Mouse (Mus musculus) left cerebral cortex, postnatal 10 days (tissue): ENCODE measurements at regions not wholly inside any gene's neighbourhood (a gene's known extent, or its start where the extent isn't known, plus 50 kb on each side); places are given as distances from the start of the nearest gene placed in this dataset.

ENCODE experiments used
- DNase-seq, 2 experiments: peaks; one replicate each; pipeline ENCODE4 v3.0.0; 2021 to 2022; ENCODE audit warnings: low spot score in 2 of 2, mixed read lengths in 1 of 2; ENCODE audit errors: extremely low spot score in 1 of 2
- intact Hi-C: fragments of 180-260 bp; cut with DNase I; formaldehyde crosslinking; loops from one replicate; pipeline ENCODE4 v1.15.1; 2025

DNA sequence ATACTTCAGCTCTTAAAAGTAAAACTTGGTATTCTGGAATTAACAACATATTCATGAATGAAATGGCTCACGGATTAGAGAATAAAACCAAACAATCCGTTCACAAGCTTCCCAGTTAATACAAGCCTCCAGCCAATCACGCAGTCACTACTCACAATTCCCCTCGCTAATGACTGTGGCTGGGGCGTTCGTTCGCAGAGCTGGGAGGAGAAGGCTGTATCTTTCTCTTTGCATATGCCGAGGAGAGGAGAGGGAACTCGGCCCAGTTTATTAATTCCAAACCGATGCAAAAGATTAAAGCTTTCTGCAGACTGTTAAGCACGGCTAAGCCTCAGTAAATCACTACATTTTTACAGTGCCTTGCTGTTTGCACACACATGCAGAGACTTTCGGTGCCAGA lies 231.5 kb downstream of the Tmem182 start:
- intact Hi-C loops, result loop anchor here (10.0 kb wide), 2 partner anchors 152 to 1658 kb away; partner anchors contain the start of gene Pou3f3
- no peak for DNase-seq

DNA sequence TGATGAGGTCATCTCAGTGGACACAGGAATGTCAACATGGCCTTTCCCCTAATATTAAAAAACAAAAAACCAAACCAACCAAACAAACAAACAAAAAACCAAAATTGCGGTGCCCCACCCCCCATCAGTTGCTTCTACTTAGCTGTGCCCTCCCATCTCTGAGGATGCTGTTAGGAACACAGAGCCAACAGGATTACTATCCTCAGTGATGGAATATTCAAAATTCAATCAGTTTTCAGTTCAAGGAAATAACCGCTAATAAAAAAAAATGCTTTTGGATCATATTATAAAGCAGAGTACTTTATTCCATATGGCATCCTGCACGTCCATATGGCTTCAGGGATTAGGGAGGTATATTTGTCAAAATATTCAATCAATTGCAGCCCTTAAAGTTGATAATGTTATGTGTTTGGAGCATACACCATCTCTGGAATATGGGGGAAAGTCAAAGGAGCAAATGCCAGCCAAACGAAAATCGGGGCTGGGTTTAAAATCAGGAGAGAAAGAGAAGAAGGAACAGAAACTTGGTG lies 249.1 kb downstream of the Tmem182 start:
- intact Hi-C loops, result no loop called here
- no peak for DNase-seq

DNA sequence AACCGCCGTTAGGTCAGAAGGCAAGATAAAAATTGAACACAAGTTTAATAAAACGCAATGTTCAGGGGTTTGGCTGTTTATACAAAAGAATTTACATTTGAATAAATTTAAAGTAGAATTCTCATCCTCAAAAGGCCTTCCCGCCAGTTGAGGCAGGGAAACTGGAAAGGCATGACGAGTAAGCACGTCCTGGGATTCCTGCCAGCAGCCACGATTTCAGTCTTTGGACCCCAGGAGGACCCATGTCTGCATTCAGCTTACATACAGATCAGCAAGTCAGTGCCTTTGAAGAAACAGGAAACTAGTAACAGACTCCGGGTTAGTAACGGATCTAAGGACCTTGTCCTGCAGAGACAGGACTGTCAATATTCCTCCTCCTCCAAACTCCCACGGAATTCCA lies 250.4 kb downstream of the Tmem182 start:
- no peak for DNase-seq
- intact Hi-C loops, result no loop called here

DNA sequence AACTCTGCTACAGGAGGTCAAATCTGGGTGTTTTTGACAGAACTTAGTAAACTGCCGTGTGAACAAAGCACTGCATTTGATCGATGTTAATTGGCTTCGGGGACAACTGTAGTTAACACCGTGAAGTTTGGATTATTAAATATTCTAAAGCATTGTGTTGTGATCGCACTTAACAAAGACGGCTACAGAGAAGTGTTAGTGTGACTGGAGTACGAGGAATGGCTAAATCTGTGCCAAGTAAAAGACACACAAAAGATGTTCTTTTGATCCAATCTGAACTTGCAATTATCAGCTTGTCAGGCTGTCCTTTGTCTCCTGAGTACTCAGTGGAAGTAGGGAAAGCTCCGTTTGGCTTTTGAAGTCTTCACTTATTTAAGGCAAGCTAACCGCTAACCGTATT lies 259.7 kb downstream of the Tmem182 start:
- intact Hi-C loops, result no loop called here
- DNase-seq, result no peak

DNA sequence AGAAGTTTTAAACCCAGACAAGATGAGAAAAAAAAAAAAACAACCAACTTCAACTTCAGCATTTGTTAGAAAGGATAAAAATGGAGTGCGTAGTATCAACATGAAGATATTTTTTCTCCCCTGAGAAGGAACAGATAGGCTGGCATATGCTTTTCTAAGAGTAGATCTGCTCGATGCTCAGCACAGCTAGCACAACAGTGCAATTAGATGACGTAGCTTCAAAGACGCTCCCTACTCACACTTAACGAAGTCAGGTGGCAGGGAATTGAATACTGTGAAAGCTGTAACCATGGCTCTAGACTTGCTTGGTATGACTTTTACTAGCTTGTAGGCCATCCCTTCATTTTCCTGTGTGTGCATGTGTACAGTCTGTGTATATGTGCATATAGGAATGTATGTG lies 299.5 kb downstream of the Tmem182 start:
- DNase-seq, result peak in 1 of 2 experiments; percentile 20
- intact Hi-C loops, result no loop called here

DNA sequence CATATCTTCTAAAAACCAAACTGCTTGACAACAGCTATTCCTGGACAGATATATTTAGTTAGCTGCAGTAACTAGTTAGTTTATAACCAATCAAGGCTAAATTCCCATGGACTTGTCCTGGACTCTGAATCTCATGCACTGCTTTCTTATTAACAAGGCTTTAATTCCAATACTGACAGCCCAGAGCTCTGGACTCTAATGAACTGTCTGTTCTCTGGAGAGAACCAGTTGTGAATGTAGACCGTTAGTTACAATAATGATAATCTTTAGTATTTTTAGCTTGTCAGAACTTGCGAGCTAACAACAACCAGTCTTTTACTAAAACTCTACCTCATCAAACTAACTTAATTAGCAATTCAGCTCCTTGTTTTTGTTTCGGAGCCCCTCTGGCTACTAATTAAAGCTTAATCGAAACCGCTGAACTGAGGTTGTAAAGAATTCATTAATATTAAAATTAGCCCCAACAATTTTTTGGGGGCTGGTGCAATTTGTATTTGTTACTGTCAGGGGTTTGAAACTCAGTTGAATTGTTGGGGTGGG lies 316.3 kb downstream of the Tmem182 start:
- no peak for DNase-seq
- intact Hi-C loops, result no loop called here

DNA sequence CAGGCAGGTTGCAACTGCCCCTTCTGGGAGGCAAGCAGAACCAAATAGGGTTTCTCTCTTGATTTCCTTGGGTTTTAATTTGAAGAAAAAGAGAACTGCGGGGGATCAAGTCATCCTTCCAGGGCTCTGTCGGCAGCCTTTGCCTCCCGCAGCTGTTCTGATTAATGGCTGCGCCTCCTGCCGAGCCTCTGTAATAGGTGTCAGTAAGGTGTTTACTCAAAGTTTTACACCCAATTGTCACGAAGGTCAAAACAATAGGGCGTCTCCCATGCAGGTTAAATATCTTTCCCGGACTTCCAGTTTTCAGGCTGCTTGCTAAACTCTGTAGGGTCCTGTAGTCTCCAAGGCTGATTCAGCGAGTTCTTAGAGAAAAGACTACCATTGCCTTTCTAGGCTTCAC lies 326.0 kb downstream of the Tmem182 start:
- intact Hi-C loops, result no loop called here

DNA sequence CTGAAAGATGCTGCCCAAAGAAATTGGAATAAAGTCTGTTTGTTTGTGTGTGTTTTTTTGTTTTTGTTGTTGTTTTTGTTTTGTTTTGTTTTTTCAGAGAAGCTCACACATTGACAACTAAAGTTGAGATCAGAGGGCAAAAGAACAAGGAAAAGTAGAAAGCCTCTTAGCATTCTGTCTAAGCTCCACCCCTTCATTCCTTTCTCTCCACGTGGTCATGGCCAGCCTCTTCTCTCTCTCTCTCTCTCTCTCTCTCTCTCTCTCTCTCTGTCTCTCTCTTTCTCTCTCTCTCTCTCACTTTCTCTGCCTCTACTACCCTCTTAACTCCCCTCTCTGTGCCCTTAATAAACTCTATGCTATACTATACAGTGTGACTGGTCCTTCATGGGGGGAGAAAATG lies 327.7 kb downstream of the Tmem182 start:
- intact Hi-C loops, result no loop called here
- no peak for DNase-seq

More for the DNA sequence above, 326.0 kb downstream of the Tmem182 start:
- DNase-seq, result no peak

DNA sequence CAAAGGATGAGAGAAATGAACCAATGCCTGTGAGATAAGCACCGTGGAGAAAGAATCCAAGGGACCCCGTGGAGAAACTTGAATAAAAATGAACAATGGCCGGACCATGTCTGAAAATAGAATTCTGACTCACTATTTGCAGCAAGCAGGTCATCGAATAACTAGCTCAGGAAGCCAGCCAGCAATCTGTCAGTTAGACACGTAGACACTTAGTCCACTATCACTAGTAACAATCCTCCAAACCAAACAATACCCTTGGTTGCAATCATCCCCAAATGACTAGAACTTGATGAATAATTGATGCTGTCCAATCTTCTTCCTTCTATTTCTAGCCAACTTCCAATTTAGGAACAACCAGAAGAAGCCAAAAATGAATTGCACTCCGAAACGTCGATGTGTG lies 328.5 kb downstream of the Tmem182 start:
- DNase-seq, result no peak
- intact Hi-C loops, result no loop called here

DNA sequence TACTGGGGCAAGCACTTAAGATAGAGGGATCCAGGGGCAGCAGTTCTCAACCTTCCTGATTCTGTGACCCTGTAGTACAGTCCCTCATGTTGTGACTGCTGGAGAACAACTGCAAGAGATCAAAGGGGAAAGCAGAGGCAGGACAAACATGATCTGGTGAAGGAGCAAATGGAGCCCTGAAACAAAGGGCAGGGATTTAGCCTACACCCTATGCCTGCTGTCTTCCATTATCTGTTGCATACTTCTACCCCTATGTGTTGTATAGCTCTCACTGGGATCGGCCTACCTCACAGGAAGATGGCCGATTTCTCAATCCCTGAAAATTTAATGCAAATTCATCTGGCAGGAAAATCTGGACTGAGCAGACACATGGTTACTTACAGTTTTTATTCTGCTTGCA lies 334.3 kb downstream of the Tmem182 start:
- no peak for DNase-seq
- intact Hi-C loops, result loop anchor here (10.0 kb wide), 1 partner anchor 135 kb away; no protein-coding TSS in a partner anchor

DNA sequence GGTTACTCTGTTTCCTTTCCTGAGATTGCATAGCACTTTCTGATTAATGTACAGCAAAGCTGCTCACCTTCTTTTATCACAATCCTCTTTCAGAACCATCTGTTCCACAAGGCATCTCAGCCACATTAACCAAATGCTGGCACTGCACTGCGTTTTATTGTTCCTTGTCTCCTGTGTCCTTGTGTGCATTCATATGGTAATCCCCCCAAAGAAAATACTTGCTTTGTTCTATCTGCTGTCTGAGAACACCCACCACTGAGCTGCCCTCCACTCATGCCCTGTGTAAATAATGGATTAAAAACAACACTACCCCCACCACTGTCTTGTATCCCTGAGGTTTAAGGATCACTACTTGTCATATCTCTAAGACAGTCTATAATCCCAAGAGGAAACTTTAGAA lies 335.1 kb downstream of the Tmem182 start:
- intact Hi-C loops, result loop anchor here (10.0 kb wide), 1 partner anchor 136 kb away; no protein-coding TSS in a partner anchor
- no peak for DNase-seq

DNA sequence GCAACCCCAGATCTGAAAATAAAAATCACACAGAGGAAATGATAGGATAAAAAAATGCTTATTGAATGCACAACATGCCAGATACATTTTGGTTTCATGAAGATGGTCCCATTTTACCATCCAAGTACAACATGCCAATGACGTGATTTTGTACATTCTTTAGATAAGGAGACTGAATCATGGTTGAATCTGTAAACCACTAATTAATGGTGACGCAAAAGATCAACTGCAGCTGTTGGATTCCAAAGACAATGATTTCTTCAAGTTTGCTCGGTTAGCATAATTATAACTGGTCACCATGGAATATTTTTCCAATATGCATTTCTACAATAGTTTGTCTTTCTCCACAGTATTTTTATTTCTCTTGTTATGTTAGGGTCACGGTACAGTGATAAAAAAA lies 336.6 kb downstream of the Tmem182 start:
- DNase-seq, result no peak
- intact Hi-C loops, result loop anchor here (10.0 kb wide), 1 partner anchor 137 kb away; no protein-coding TSS in a partner anchor

DNA sequence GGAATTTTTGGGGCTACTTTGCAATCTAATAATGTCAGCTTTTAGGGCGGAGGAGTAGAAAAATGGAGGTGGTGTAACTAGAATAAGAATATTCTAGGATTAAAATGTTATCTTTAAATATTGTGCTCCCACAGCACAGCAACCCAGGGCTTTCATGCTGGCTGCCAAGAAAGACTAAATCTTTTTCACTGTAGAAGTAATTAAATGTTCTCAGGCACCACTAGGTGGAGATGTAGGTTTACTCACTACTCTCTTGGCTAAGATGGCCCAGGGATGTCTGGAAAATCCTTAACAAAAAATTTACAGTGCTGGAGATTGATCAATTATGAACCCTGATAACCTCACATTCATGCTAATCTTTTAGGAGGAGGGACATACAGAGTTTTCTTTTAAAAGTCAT lies 347.1 kb downstream of the Tmem182 start:
- intact Hi-C loops, result loop anchor here (5.0 to 10.0 kb wide), 6 partner anchors 522 to 1630 kb away; partner anchors contain the start of gene Pou3f3
- DNase-seq, result peak in 1 of 2 experiments; percentile 71

DNA sequence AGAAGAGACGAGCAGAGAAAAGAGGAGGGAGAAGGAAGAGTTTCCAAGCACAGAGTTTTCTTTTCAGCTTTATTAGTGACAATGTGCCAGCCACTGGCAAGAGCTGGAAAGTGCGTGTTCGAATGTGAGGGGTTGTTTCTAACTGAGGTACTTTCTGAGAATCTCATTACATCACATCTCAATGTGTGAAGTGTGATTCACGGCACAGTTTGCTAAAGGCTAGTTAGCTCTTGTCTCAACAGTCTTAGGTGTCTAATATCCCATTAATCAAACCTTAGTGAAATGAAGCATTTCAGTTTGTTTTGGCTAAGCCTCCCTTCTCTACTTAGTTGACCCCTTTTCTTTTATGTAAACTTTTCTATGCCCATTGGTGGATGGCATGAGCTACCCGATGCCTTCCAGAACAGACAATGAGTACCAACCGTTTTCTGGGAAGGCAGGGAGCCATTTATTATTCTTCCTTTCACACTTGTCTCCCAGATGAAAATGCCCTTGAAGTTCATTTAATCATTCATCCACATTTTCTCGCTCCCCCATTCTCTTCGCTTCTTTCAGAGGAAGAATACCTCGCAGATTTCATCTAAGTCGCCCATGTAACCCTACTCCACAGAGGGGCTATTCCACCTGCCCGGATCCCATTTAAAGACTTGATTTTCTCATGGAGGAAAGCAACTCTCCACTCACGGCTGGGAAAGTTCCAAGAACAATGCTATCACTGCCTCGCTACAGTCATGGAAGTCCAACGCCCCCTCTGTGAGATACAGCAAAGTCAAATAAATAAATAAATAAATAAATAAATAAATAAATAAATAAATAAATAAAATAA lies 348.0 kb downstream of the Tmem182 start:
- peak in 1 of 2 experiments; percentile 8 for DNase-seq
- intact Hi-C loops, result loop anchor here (5.0 to 10.0 kb wide), 6 partner anchors 521 to 1629 kb away; partner anchors contain the start of gene Pou3f3

DNA sequence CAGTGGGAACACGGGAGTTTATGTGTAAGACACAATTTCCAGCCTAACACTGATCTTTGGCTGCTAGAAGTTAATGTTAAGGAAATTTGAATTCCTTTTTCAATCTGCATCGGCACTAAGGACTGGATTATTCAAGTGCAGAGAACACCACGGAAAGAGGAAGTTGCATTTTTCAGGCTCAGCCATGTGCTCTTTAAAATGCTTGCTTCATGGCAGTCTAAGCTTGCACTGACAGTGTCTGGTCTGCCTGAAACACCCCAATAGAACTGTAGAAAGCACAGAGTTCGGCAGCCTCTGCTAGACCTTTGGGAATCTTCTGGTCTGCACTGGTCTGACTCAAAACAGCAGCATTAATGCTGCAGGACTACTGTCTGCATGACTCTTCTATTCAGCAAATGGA lies 348.8 kb downstream of the Tmem182 start:
- intact Hi-C loops, result loop anchor here (5.0 to 10.0 kb wide), 6 partner anchors 521 to 1628 kb away; partner anchors contain the start of gene Pou3f3
- no peak for DNase-seq

DNA sequence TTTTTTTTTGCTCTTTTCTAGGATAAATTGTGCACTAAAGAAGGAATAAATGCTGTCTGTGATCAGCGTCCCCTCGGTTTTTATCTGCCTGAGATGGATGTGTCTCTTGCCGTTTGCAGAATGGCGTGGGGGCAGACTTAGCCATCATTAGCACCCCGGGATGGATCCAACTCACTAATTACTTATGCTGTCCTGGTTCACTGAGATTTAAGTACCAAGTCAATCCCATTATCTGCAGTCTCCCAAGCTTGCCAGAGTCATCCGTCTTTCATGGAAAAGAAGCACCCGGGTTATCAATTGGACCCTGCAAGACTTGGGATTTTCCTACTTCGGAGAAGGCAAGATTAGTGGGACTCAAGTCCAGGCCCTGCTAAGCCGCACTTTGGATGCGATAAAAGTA lies 351.5 kb downstream of the Tmem182 start:
- intact Hi-C loops, result loop anchor here (5.0 to 10.0 kb wide), 5 partner anchors 115 to 1555 kb away; no protein-coding TSS in a partner anchor
- DNase-seq, result no peak

DNA sequence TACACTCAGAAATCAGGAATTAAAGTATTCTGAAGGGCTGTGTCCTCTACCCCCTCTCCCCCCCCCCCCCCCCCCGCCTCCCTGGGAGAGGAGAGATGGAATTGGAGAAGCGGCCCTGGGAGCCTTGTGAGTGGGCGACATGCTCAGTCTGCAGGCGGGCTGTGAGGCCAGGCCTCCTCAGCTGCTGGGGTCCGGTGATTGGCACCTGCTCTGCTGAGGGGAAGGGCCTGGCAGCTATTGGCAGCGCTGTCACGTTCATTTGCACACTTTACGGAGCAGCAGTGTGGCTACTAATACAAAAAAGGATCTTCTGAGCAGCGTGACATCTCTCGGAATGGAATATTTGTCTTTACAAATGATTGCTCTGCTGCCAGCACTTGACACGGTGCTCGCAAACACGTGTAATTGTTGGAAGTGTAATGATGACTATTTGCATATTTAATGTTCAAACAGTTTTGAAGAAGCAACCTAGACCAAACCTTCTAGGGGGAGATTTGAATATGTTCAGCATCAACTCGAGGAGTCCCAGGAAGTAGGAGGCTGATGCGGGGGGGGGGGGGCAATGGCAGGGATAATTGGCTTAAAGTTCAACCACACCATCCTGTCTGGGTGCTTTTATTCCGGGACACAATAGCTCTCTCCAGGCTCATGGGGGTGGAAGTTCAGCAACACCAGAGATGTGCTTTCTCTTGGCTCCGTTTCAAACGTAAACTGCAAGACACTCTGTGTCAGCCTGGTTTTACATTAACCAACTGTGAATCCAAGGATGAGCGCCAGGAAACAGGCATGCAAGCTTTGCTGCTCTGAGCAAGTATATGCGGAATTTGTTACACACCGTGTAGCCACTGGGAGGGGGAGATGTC lies 352.5 kb downstream of the Tmem182 start:
- intact Hi-C loops, result loop anchor here (5.0 to 10.0 kb wide), 5 partner anchors 114 to 1554 kb away; no protein-coding TSS in a partner anchor
- peak; percentile 40 to 63 for DNase-seq

DNA sequence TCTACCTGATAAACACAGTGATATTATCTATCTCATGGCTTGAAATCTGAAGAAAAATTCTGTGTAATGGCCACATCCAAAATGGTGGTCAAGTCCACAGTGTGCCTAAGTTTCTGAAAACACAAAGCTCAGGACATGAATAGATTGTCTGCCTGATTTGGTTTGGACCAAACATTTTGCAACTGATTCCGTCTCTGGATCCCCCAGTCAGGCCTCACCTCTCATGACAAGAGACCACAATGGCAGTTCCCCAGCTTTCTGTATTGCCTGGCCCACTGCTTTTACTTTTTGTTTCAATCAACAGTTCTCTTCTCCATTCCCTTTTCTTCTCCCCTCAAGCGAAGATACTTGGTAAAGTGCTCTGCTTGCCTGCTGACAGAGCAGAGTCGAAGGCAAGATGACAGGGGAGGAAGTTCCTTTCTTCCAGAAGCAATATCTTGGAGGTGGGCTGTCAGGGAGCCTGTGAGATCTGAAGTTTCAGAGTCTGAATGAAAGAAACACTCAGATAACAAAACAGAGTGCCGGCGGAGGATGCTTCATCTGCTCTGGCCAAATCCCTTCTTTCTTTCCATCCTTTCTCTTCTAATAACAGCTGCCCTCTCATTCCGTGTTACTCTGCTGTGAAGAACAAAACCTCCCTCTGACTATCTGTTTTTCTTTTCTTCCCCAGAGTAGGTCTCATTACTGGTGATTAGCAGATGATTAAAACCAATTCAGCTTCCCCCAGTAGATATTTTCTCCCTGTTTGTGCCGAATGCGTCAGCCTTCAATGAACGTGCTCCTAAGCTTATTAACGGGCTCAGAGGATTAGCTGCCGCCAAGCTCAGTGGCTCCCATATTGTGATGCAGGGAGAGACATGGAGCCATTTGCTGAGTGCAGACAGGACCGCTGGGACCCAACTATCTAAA lies 360.7 kb downstream of the Tmem182 start:
- DNase-seq, result no peak
- intact Hi-C loops, result loop anchor here (5.0 kb wide), 1 partner anchor 1611 kb away; no protein-coding TSS in a partner anchor
